Comparison of ENCODE assay signal across 11 mouse cellular contexts in the genomic region with DNA sequence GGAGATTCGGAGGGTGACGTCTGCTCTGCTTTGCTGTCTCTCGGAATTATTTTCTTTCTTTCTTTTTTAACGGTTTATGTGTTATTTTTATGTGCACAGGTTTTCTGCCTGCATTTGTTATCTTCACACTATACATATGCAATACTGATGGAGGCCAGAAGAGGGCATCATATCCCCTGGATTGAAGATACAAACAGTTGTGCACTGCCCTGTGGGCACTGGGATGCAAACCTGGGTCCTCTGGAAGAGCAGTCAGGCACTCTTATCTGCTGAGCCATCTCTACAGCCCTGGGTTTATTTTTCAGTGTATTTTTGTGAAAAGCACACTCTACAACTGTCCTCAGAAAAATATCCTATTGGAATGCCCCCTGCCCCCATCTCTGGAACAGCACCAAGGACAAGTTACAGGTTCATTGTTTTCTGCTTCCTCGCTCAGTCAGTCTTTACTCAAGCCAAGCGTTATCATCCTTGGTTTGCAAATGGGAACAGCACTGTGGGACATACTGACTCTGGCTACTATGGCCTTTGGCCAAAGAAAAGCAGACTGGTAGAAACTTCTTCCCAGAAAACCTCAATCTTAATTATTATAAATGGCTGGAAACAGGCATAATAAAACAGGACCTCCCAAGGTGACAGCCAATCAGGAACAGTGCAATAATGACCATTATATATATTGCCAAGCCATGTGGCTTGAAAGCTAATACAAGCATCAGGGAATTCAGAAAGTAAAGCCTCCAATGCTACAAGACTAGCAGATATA.
A peak's percentile ranks its signal among the peaks of the same experiment; 100 is the strongest.
DNase-seq lines count a peak whose midpoint lies in the region; ATAC-seq and TF ChIP-seq lines count a peak whose summit lies in the region.
"Had no signal": no experiment of that assay in that cellular context is flagged by ENCODE, and none has a peak within 500 bp of the region (broad histone marks: within the 10 kb centered on the region; RNA-seq: fewer than 3 reads in every experiment).

No protein-coding gene starts in this region.

- no peak for DNase-seq in layer of hippocampus, adult 2 months (ENCODE audit: low spot score in 2 of 2)
- DNase-seq in layer of hippocampus, postnatal 25 days (ENCODE audit: extremely low spot score in 1 of 2, low spot score in 1 of 2), result no peak
- peak; percentile 11 for DNase-seq in CD4-positive helper T cell, adult 2 months (ENCODE audit: low read depth, low spot score)
- no peak for DNase-seq in Patski (ENCODE audit: low read depth, low spot score)
- DNase-seq in kidney, postnatal 14 days, result peak; percentile 22
- DNase-seq in midbrain, embryonic 10.5 days (ENCODE audit: low spot score), result no peak
- no peak for DNase-seq in forebrain, embryonic 14.5 days (ENCODE audit: low spot score)
- DNase-seq: adrenal gland, postnatal 25 days; heart, postnatal 14 days had no signal

- in situ Hi-C loops in Patski (cut with MboI; ENCODE audit: low pct_unique_long_range_greater_than_20kb), result no loop called here

- H3K27me3 ChIP-seq in Patski, result no peaks in the 10 kb centered on the region
- H3K27me3 ChIP-seq in neural tube, embryonic 15.5 days (replicated peaks), result no peaks in the 10 kb centered on the region
- H3K27me3 ChIP-seq in midbrain, embryonic 10.5 days (ENCODE audit: low read depth, poor library complexity, severe bottlenecking), result no peaks in the 10 kb centered on the region
- no peaks in the 10 kb centered on the region for H3K27me3 ChIP-seq in forebrain, embryonic 14.5 days (replicated peaks; ENCODE audit: control insufficient read depth, insufficient read depth, low read length)
- H3K27me3 ChIP-seq: midbrain, embryonic 12.5 days had no signal

- no peak overlapping the region for H3K27ac ChIP-seq in layer of hippocampus, adult 2 months
- H3K27ac ChIP-seq in neural tube, embryonic 15.5 days (replicated peaks), result no peak overlapping the region
- no peak overlapping the region for H3K27ac ChIP-seq in midbrain, embryonic 10.5 days (replicated peaks)
- no peak overlapping the region for H3K27ac ChIP-seq in forebrain, embryonic 14.5 days (ENCODE audit: low read depth, low read length)
- H3K27ac ChIP-seq: midbrain, embryonic 12.5 days had no signal

- no peaks in the 10 kb centered on the region for H3K36me3 ChIP-seq in neural tube, embryonic 15.5 days
- H3K36me3 ChIP-seq in midbrain, embryonic 10.5 days, result no peaks in the 10 kb centered on the region
- H3K36me3 ChIP-seq in forebrain, embryonic 14.5 days (ENCODE audit: control insufficient read depth, insufficient read depth, low read length), result no peaks in the 10 kb centered on the region
- H3K36me3 ChIP-seq: midbrain, embryonic 12.5 days had no signal

- TF ChIP-seq CTCF in layer of hippocampus, adult 2 months (conservative IDR thresholded peaks at IDR 0.05), result peak; percentile 62
- peak; percentile 73 for TF ChIP-seq CTCF in Patski (IDR thresholded peaks at IDR 0.05)

- no peak for ATAC-seq in Patski
- ATAC-seq in neural tube, embryonic 15.5 days (ENCODE audit: low FRiP score), result no peak
- no peak for ATAC-seq in forebrain, embryonic 14.5 days

- no peak overlapping the region for H3K9ac ChIP-seq in neural tube, embryonic 15.5 days (replicated peaks)
- H3K9ac ChIP-seq in forebrain, embryonic 14.5 days (ENCODE audit: low read length), result no peak overlapping the region
- H3K9ac ChIP-seq: midbrain, embryonic 12.5 days had no signal

- POLR2A ChIA-PET in Patski (lab: Charles Lee), result no interaction called here

- CTCF ChIA-PET in Patski (lab: Charles Lee), result interaction anchor here (0.7 to 1.8 kb wide), 6 partner anchors 8 to 701 kb away, joined by 3 to 10 read pairs (median 4); no protein-coding TSS in a partner anchor

- 85% methylated on average over 6 of the region's 6 CpGs for WGBS in neural tube, embryonic 15.5 days
- 91% methylated on average over 6 of the region's 6 CpGs for WGBS in midbrain, embryonic 10.5 days
- WGBS in forebrain, embryonic 14.5 days, result 89% methylated on average over 6 of the region's 6 CpGs

- H3K4me2 ChIP-seq in neural tube, embryonic 15.5 days, result no peak overlapping the region
- H3K4me2 ChIP-seq in forebrain, embryonic 14.5 days (ENCODE audit: low read length), result no peak overlapping the region
- H3K4me2 ChIP-seq: midbrain, embryonic 12.5 days had no signal

- no peaks in the 10 kb centered on the region for H3K4me1 ChIP-seq in neural tube, embryonic 15.5 days
- H3K4me1 ChIP-seq in midbrain, embryonic 10.5 days, result 0 out of 2 replicates have a peak, but pooled peaks cover under 1% of the 10 kb centered on the region
- H3K4me1 ChIP-seq in forebrain, embryonic 14.5 days (ENCODE audit: control insufficient read depth, insufficient read depth, low read length), result no peaks in the 10 kb centered on the region
- H3K4me1 ChIP-seq: midbrain, embryonic 12.5 days had no signal

- no peaks in the 10 kb centered on the region for H3K9me3 ChIP-seq in neural tube, embryonic 15.5 days (replicated peaks)
- no peaks in the 10 kb centered on the region for H3K9me3 ChIP-seq in midbrain, embryonic 10.5 days (replicated peaks)
- no peaks in the 10 kb centered on the region for H3K9me3 ChIP-seq in forebrain, embryonic 14.5 days (replicated peaks; ENCODE audit: control insufficient read depth, low read length)
- H3K9me3 ChIP-seq: midbrain, embryonic 12.5 days had no signal

- no peak overlapping the region for H3K4me3 ChIP-seq in layer of hippocampus, adult 2 months
- H3K4me3 ChIP-seq in neural tube, embryonic 15.5 days (replicated peaks), result no peak overlapping the region
- no peak overlapping the region for H3K4me3 ChIP-seq in midbrain, embryonic 10.5 days
- H3K4me3 ChIP-seq in forebrain, embryonic 14.5 days (ENCODE audit: low read depth, low read length), result no peak overlapping the region
- H3K4me3 ChIP-seq: midbrain, embryonic 12.5 days had no signal

Comparison
In these comparisons a context has a peak if more than half of its experiments do, and no peak if none do; other contexts are left out.
1. DNase-seq: peak in CD4-positive helper T cell, adult 2 months (single experiment) and kidney, postnatal 14 days (single experiment); none in layer of hippocampus, adult 2 months (0 of 2), layer of hippocampus, postnatal 25 days (0 of 2), Patski (single experiment), midbrain, embryonic 10.5 days (single experiment) and forebrain, embryonic 14.5 days (single experiment).